Mouse (Mus musculus) embryo, embryonic 10 days (tissue): ENCODE results near the gene Snd1.
"Not testable (repeated sequence)": the region's sequence is repeated elsewhere in the genome, so short reads cannot be mapped to it uniquely, and the experiment has no call there.

Source experiments
- DNase-seq: peaks from one replicate; pipeline ENCODE4 v3.0.0-alpha.2; 2015; ENCODE audit warnings: low spot score

Gene Snd1

DNA sequence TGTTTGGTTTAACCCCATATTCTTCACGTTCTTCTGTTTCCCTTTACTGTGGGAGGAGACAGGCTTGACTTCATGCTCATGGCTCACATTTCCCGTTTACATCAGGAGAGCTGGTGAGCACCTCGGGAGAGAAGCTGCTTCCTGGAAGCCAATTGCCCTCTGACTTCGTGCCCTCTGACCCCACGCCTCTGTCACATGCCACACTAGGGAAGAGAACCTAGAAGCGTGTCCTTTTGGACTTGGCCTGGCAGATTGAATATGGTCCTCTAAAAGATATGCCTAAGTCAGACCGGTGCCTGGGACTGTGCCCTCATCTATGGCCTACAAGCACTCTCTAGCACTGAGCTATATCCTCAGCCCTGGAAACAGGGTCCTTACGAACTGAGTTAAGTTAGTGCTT lies 430.4 kb downstream of the Snd1 start:
- DNase-seq, result no peak

DNA sequence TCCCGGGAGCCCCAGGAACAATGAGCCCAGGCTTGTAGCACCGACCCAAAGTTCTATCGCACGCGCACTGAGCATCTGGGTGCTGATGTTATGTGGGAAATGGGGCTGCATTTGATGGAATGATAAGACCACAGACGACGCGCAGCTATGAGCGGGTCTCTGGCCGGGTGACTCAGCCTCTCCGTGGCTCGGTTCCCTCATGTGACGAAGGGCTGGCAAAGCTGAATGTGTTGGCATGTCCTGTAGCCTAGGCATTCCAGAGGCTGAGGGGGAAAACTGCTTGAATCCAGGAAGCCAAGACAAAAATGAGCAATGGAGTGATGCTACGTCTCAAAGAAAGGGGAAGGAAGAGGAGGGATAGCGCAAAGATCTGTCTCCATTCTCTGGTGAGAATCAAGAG lies 434.9 kb downstream of the Snd1 start:
- no peak for DNase-seq

DNA sequence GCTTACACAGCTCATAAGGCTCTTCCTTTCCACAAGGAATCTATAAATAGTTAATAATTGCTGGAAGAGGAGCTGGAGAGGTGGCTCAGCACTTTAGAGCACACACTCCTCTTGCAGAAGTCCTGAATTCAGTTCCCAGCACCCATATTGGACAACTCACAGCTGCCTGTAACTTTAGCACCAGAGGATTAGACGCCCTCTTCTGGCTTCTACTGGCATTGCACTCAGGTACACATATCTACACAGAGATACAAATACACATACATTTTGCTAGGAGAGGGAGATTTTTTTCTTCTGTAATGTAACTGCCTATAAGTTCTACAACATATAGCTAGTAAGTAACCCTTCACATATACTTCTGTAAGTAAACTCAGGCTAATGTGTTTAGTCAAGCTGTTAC lies 440.0 kb downstream of the Snd1 start:
- no peak for DNase-seq

DNA sequence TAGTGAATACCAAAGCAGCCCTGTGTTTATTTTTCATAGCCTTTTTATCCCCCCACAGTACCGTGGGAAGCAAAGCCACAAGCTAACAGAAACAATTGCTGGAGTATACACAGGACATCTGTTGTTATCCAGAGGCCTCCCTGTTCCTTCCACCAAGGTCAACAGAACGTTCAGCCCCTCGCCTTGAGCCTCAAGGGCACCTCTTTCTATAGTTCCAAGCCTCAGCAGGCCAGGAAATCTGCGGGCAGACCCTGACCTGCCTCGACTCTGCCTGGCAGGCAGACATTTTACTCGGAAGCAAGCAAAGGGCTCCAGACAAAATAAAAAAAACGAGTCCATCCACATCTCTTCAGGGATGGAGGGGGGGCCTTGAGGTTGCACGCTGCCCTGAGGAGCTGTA lies 441.7 kb downstream of the Snd1 start:
- no peak for DNase-seq

DNA sequence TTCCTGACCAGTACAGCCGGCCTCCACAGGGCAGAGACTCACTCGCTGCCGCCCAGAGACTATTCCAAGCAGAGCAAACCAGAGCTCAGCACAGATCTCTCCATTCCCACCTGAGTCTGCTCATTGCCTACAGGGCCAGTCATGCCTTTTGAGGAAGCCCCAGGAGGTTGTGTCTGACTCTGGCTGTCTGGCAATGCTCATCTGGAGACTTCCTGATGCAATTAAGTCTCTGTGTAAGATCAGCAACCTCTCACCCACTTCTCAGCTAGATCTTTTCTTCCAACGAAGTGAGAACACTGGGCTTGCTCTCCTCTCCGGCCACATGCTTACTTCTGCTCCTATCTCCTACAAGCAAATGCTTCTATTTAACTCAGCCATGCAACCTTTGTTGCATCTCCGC lies 444.4 kb downstream of the Snd1 start:
- no peak for DNase-seq

DNA sequence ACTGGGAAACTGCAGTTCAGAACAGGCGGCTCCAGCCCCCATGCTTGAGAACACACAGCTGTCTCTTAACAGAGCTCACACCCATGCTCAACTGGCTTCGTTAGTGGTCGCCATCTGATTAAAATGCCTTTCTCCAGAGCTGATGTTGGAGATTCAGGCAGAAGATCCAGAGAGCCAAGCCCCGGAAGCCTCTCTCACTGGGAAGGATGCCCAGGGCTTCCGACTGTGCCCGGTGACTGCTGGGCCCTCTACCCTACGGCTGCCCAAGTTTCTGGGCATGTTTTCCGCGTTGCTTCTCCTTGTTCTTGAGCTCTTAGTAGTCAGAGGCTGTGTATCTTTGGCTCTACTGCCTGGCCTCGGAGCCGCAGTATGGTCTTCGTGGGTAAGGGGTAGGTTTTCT lies 447.4 kb downstream of the Snd1 start:
- no peak for DNase-seq

DNA sequence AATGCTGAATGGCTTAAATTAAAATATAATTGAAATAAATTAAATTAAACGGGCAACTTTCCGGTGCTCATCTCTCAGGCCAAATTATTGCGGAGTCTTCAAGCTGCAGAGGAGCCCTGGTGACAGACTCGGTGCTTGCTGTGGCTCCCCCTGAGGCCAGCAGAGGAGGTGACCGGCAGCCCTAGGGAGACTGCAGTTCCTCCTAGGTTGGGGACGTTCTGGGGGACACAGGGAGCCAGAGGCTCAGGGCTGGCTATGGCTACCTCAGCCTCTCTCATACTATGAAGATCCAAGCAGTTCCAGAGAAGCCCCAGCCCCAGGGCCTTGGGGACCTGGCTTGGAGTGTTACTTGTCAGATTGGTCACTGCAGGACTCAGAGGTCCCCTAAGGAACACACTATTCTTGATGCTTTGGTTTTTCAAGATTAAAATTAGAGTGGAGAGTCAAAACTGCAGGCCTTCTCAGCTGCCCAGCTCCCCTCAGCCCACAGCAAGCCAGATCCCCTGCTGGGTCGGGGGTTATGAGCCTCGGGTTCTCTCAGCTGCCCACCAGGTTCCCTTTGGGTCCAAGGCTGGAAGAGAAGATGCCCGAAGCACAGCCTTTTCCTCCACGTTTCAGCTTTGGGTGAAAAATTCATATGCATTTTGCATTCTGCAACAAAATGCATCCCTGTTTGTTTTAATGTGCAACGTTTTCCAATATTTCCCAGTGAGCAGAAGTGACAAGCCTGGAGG lies 448.3 kb downstream of the Snd1 start:
- no peak for DNase-seq

DNA sequence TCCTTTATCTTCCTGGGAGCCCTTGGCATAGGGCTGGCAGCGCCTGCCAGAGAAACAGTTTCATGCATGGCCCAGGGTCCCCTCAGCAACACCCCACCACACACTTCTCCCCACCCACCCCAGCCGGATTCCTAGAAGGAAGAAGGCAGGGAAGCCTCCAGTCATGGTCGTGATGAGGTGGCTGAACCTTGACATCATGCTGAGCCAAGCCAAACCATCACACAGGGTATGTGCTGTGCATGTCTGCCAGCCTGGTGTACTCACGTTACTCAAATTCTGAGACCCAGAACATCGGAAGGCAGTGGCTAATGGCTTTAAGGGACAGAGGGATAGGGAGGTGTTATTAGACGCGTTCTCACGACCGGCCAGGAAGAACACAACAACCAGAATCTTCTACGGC lies 448.9 kb downstream of the Snd1 start:
- no peak for DNase-seq

DNA sequence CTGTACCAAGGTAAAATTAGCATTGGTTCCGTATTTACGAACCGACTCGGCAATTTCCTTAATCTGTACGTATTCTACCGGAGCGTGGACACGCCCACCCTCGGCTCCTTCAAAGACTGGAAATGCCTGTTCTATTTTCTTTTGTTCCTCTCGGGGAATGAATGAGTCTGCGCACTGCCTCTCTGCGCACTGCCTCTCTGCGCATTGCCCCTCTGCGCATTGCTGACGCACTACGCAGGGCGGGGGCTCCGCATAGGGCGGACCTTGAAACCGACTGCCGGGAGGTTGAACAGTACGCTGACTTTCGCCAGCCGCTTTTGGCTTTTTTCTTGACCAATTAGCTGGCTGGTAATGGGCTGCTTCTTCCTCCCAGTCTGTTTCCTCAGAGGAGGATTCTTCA lies 453.0 kb downstream of the Snd1 start:
- not testable (repeated sequence) for DNase-seq

DNA sequence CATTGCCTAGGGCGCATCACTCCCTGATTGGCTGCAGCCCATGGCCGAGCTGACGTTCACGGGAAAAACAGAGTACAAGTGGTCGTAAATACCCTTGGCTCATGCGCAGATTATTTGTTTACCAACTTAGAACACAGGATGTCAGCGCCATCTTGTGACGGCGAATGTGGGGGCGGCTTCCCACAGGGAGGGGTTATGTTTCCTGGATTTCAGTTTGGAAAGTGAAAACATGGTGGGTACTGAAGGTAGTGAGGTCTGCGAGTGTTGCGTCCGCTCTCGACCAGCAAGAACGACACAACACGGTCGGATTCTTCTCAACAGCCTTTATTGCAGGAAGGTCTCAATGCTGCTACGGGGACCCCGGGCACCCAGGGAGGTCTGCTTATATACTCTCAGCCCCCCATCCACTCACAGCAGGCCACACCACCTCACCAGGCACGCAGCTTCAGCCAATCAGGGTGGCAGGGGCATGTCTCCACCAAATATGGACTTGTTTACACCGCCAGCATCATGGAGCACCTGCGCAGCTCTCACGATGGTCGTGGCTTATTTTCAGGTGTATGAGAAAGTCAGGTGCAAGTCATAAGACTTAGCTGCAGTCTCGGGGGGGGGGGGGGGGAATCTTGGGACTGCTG lies 454.3 kb downstream of the Snd1 start:
- peak; percentile 3 for DNase-seq

DNA sequence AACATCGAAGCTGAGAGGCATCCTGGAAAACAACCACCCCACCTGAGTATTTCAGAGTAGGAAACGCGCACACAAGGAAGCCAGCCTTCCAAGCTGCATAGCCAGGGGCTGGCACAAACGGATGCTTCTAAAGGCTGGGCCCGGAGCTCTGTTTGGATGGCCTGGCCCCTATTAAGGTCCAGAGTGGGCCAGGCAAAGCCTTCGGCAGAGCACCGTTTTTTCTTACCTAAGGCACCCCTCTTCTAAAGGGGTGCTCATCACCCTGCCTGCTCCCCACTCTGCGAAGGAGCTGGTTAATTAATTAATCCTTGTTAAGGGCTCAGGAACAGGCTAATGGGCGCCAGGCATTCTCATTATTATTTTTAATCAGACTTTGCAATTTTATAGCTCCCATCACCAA lies 456.3 kb downstream of the Snd1 start:
- DNase-seq, result peak; percentile 4

DNA sequence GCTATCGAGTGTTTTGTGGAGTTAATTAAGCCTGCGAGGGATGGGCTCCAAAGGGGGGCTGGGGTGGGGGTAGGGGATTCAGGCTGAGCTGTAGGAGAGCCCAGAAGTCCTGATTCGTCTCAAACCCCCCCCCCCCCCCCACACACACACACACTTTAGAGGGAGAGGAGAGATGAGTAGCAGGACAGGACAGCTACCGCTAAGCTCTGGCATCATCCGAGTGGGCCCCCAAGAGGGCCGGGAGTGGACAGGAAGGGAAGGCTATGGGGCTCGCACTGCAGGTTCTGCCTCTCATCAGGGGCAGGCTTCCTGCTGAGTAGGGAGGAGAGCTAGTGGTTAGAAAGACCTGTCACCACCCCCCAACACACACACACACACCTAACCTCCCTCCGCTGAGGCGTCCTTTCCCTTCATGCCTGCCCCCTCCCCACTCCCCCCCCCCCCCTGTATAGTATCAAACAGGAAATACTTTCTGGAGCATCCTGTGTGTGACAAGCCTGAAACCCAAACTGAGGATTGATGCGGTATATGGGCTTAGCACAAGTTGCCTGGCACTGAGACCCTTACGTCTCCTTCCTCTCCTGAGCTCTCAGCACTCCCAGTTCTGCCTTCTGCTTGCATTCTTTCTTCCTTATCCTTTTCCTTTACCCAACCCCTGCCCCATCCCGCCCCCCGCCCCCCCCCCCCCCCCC lies 456.8 kb downstream of the Snd1 start:
- DNase-seq, result peak; percentile 46

DNA sequence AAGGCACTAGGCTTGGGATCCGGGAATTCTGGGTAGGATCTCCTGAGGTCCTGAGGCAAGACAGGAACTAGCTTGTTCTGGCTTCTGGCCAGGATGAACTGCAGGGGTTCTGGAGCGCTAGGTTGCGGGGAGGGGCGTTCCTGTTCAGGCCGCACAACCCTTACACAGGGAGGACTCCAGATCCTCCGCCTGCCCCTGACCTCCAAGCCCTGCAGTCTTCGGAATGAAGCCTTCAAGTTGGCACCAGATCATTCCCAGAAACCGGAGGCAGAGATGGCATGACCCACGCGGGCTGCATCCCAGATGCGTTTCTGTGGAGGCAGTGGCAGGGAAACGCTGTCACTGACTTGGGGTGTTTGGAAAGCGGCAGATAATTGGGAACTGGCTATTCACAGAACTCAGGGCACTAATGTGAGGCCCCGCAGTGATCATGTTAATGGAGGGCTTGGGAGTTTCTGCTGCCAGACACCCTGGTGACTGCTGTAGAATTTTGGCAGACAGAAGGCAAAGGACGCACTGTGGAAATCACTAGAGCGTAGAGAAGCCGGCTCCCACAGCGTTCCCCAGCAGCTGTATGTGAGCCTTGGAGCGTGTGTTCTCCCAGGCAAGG lies 457.5 kb downstream of the Snd1 start:
- peak; percentile 59 for DNase-seq

DNA sequence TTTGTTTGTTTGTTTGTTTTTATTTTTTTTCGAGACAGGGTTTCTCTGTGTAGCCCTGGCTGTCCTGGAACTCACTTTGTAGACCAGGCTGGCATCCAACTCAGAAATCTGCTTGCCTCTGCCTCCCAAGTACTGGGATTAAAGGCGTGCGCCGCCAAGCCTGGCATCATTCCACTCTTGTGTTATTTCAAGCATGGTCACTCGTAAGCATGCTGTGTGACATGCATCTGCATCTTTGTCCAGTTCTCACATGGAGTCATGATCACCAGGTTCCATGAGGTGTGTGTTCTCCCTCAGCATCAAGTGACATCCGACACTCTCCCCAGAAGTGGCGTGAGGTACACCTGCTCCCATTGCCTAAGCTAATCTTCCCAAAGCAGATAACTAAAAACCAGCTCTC lies 460.8 kb downstream of the Snd1 start:
- no peak for DNase-seq

DNA sequence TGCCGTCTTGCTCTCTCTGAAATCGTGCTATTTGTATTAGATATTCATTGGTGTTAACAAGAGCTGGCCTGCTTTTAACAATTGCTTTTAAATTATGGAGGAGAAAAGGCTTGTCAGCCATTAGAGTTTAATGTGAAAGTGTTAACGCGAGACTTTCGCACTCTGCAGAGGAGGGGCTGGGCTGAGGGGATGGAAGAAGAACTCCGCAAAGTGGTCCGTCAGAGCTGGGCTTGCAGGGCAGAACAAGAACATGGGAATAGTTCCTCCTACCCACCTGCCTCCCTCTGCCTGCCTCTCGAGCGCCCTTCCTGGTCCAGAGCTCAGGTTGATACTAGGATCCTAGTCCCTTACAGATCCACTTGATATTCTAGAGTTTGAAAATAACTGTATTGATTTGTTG lies 472.3 kb downstream of the Snd1 start:
- no peak for DNase-seq

DNA sequence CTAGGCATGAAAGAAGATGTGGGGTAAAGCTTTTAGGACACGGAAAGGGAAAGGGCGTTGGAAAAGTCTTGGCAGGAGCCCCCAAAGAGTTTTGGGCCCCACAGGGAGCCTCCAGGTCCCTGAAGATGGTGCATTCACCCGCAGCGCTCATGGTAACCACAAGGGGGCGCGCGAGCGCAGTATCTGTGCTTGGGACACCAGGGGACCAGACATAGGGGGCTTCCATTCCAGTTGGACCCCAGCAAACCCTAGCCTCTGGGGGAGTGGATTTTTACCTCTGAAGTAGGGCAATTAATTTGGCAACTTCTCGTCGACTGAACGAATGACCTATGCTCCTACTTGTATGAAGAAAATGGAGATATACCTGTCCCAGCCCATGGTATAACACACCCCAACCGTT lies 474.3 kb downstream of the Snd1 start:
- DNase-seq, result peak; percentile 80

DNA sequence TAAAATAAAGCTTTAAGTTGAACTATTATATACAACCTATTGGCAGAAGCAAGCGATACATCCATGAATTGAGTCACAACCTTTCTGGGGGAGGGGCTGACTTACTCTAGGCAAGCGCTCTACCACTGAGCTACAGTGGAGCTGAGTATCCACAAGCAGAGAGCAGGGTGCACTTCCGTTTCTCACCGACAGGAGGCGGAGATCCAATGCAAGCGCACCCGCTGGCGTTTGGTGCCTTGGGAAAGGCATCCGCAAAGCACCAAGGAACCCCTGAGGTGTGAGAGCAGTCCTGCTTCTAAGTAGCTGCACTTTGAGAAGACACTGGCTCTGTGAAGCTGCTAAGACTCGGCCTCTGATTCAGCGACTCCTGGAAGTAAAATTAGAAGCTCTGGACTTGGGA lies 480.6 kb downstream of the Snd1 start:
- DNase-seq, result peak; percentile 87

DNA sequence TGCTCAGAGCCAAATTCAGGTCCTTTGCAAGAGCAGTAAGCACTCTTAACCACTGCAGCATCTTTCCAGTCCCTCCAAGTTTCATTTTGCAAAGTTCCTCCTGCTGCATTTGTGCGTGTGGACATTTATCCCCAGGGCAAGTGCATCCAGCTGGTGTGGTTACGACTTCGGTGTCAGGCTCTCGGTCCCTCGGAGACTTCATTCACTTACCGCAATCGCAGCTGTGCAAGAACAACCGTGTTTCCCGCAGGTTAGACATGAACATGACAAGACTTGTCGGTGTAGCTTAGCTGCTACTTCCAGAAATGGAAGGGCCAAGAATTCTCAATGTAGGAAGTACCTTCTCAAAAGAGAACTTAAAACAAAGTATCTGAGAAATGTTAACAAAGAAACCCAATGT lies 482.5 kb downstream of the Snd1 start:
- no peak for DNase-seq

DNA sequence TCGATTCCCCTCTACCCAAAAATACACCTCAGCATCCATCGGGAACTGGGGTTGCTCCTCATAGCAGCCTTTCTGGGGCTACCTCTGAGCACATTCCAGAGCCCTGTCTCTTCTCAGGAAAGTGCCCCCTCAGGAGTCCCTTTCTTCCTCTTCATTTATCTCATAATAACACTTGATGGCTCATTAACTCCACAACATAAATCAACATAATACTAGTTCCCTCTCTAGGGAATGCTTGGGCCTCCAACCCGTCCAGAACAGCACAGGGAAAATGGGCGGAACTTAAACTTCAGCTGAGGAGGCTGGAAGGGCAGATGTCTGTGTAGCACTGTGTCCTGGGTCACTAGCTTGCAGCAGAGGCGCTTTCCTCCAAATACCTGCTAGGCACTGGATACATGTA lies 488.2 kb downstream of the Snd1 start:
- DNase-seq, result no peak

DNA sequence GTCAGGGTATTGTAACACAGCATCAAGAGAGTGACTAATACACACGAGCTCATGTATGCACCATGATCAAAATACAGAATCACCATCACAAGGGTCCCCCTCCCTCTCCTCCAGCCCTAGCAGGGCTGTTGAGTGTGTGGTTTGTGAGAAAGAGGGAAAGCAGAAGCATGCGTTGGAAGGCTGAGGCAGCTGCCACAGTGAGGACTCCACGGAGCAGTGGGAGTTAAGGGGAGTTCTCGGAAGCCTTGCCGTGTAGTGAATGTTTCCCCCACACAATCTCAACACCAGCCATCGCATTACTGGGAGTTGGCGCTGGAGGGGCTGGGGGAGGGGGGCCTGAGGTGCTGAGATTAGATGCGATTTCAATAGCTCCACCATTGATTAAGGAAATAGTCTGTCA lies 490.3 kb downstream of the Snd1 start:
- no peak for DNase-seq

DNA sequence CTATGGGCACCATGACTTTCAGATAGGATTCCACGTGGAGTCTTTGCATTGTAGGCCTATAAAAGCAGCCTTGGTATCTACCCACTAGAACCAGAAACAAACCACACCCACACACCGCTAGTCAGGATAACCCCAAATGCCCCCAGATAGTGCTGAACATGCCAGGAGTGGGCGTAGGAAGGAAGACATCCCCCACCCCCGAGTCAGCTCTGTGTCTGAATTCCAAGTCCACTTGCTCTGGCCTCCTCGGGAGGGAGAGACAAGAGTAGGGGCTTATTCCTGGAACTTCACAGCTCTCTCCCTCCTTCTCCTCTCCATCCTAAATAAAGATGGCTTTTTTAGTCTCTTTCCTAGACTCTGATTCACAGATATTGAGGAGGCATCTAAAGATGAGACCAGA lies 494.7 kb downstream of the Snd1 start:
- no peak for DNase-seq

DNA sequence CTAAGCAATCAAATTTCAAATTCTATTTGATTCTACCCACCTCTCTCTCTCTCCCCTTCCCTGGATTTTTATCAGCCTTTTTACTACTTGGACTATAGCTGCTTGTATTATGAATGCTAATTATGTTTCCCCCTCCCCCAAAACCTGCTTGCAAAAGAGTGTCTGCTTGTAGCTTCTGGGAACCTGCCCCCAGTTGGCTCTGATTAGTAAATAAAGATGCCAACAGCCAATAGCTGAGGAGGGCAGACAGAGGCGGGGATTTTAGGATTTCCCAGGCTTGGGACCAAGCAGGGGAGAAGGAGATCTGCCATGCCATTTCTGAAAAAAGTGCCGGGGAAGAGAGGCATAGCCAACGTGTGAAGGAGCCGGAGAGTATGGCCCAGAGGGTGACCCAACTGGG lies 495.8 kb downstream of the Snd1 start:
- DNase-seq, result no peak

DNA sequence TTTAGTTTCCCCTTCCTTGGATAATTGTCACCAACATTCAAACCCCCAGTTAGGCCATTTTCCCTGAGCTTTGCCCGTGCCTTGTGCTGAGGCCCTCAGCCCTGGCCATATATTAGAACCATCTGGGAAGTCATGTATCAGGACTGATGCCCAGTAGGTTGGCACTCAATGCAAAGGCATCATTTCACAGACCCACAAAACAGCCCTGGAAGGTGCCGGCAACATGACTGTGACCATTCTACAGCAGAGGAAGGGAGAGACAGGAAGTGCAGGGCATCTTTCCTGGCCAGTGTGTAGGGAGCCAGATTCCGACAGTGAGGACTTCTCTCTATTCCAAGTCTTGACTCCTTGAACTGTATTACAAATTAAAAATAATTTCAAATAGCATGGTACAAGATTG lies 499.6 kb downstream of the Snd1 start:
- no peak for DNase-seq
